In the genomic region with DNA sequence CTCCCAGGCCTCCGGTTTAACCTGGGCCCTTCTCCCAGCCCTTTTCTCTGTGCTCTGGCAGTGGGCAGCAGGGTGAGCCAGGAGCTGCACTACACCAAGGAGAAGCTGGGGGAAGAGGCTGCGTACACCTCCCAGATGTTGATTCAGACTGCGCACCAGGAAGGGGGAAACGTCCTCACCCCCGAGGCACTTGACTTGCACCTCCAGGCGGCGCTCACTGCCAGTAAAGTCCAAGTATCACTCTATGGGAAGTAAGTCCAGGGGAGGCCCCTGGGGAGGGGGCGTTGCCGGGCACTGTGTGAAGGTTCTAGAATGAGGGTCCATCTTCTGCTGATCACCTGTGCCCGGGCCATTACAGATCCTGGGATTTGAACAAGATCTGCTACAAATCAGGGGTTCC, we compare ENCODE assay signal across 21 mouse cellular contexts. TPM values are rescaled to one million over a fixed set of nuclear protein-coding genes. Genes with fewer than 3 reads are reported as not detected.
DNase-seq lines count a peak whose midpoint lies in the region; ATAC-seq and TF ChIP-seq lines count a peak whose summit lies in the region.
"Had no signal": no experiment of that assay in that cellular context is flagged by ENCODE, and none has a peak within 500 bp of the region (broad histone marks: within the 10 kb centered on the region; RNA-seq: fewer than 3 reads in every experiment).

No protein-coding gene starts in this region.

- H3K4me2 ChIP-seq in embryonic facial prominence, embryonic 13.5 days = no peak overlapping the region
- H3K4me2 ChIP-seq in limb, embryonic 14.5 days (replicated peaks; ENCODE audit: low read depth, low read length, severe bottlenecking) = no peak overlapping the region
- no peak overlapping the region for H3K4me2 ChIP-seq in kidney, embryonic 15.5 days
- H3K4me2 ChIP-seq: heart, embryonic 13.5 days; limb, embryonic 13.5 days; midbrain, embryonic 11.5 days; neural tube, embryonic 15.5 days had no signal

- no peak for ATAC-seq in embryonic facial prominence, embryonic 13.5 days (ENCODE audit: insufficient number of reproducible peaks, insufficient read depth, low FRiP score, low TSS enrichment, low read depth)
- ATAC-seq in limb, embryonic 14.5 days (ENCODE audit: low FRiP score, low read depth) = no peak
- no peak for ATAC-seq in kidney, embryonic 15.5 days (replicated peaks; ENCODE audit: low FRiP score)
- ATAC-seq: activated CD4-positive, CD25-positive, alpha-beta regulatory T cell, adult 4 months; forebrain, embryonic 13.5 days had no signal

- 74% methylated on average over 10 of the region's 10 CpGs for WGBS in embryonic facial prominence, embryonic 13.5 days
- WGBS in embryonic facial prominence, embryonic 10.5 days = 78% methylated on average over 10 of the region's 10 CpGs
- WGBS in limb, embryonic 14.5 days = 65% methylated on average over 10 of the region's 10 CpGs
- whole genome bisulfite sequencing in limb, embryonic 10.5 days = 82% methylated on average over 10 of the region's 10 CpGs
- WGBS in bone marrow, adult 2 months = 59% methylated on average over 10 of the region's 10 CpGs
- 74% methylated on average over 10 of the region's 10 CpGs for WGBS in kidney, embryonic 15.5 days

- H3K4me3 ChIP-seq in embryonic facial prominence, embryonic 13.5 days = no peak overlapping the region
- no peak overlapping the region for H3K4me3 ChIP-seq in embryonic facial prominence, embryonic 10.5 days
- H3K4me3 ChIP-seq in limb, embryonic 14.5 days (replicated peaks; ENCODE audit: low read length) = no peak overlapping the region
- no peak overlapping the region for H3K4me3 ChIP-seq in limb, embryonic 10.5 days
- H3K4me3 ChIP-seq in E14TG2a.4 (replicated peaks; ENCODE audit: low read length) = peak overlapping the region; percentile 52
- H3K4me3 ChIP-seq in bone marrow, adult 2 months (replicated peaks; ENCODE audit: control insufficient read depth, low read depth, low read length) = no peak overlapping the region
- no peak overlapping the region for H3K4me3 ChIP-seq in kidney, embryonic 15.5 days (replicated peaks)
- H3K4me3 ChIP-seq: forebrain, embryonic 13.5 days; heart, embryonic 13.5 days; limb, embryonic 13.5 days; myocyte; neural tube, embryonic 15.5 days had no signal

- no peaks in the 10 kb centered on the region; the same call in 1 of the 2 replicates for H3K27me3 ChIP-seq in embryonic facial prominence, embryonic 13.5 days
- H3K27me3 ChIP-seq in embryonic facial prominence, embryonic 10.5 days (replicated peaks; ENCODE audit: low read depth, poor library complexity, severe bottlenecking) = no peaks in the 10 kb centered on the region
- H3K27me3 ChIP-seq in limb, embryonic 14.5 days (ENCODE audit: control insufficient read depth, insufficient read depth, low read length) = no peaks in the 10 kb centered on the region
- no peaks in the 10 kb centered on the region for H3K27me3 ChIP-seq in limb, embryonic 10.5 days (ENCODE audit: low read depth, poor library complexity, severe bottlenecking)
- H3K27me3 ChIP-seq in E14TG2a.4 (ENCODE audit: insufficient read depth, low read length) = no peaks in the 10 kb centered on the region
- no peaks in the 10 kb centered on the region for H3K27me3 ChIP-seq in kidney, embryonic 15.5 days
- H3K27me3 ChIP-seq: forebrain, embryonic 13.5 days; heart, embryonic 13.5 days; limb, embryonic 13.5 days; neural tube, embryonic 15.5 days had no signal

- no peaks in the 10 kb centered on the region for H3K9me3 ChIP-seq in embryonic facial prominence, embryonic 13.5 days
- H3K9me3 ChIP-seq in embryonic facial prominence, embryonic 10.5 days = no peaks in the 10 kb centered on the region
- H3K9me3 ChIP-seq in limb, embryonic 14.5 days (ENCODE audit: control insufficient read depth, low read length) = no peaks in the 10 kb centered on the region
- no peaks in the 10 kb centered on the region for H3K9me3 ChIP-seq in limb, embryonic 10.5 days (replicated peaks)
- H3K9me3 ChIP-seq in E14TG2a.4 (ENCODE audit: low read length) = no peaks in the 10 kb centered on the region
- H3K9me3 ChIP-seq in kidney, embryonic 15.5 days (replicated peaks) = no peaks in the 10 kb centered on the region
- H3K9me3 ChIP-seq: forebrain, embryonic 13.5 days; heart, embryonic 13.5 days; limb, embryonic 13.5 days; neural tube, embryonic 15.5 days had no signal

- peaks cover 32% of the 10 kb centered on the region for H3K36me3 ChIP-seq in embryonic facial prominence, embryonic 13.5 days
- peaks cover 90% of the 10 kb centered on the region for H3K36me3 ChIP-seq in embryonic facial prominence, embryonic 10.5 days (replicated peaks)
- peaks cover 19% of the 10 kb centered on the region; the same call in 1 of the 2 replicates for H3K36me3 ChIP-seq in limb, embryonic 14.5 days (ENCODE audit: control insufficient read depth, insufficient read depth, low read length)
- peaks cover 81% of the 10 kb centered on the region for H3K36me3 ChIP-seq in limb, embryonic 10.5 days
- H3K36me3 ChIP-seq in E14TG2a.4 (ENCODE audit: insufficient read depth, low read length) = peaks cover 100% of the 10 kb centered on the region
- H3K36me3 ChIP-seq in kidney, embryonic 15.5 days = peaks cover 34% of the 10 kb centered on the region

- no peak for TF ChIP-seq POLR2A in limb, embryonic 14.5 days (IDR thresholded peaks at IDR 0.05; ENCODE audit: borderline replicate concordance, extremely low read depth, insufficient read depth, insufficient read length)
- no peak for TF ChIP-seq POLR2A in bone marrow, adult 2 months (IDR thresholded peaks at IDR 0.05; ENCODE audit: borderline replicate concordance, control insufficient read depth, low read depth, low read length)

- H3K4me1 ChIP-seq in embryonic facial prominence, embryonic 13.5 days = peaks cover 46% of the 10 kb centered on the region
- peaks cover 21% of the 10 kb centered on the region for H3K4me1 ChIP-seq in embryonic facial prominence, embryonic 10.5 days
- H3K4me1 ChIP-seq in limb, embryonic 14.5 days (ENCODE audit: control insufficient read depth, insufficient read depth, low read length) = no peaks in the 10 kb centered on the region
- peaks cover 9% of the 10 kb centered on the region for H3K4me1 ChIP-seq in limb, embryonic 10.5 days
- H3K4me1 ChIP-seq in E14TG2a.4 (replicated peaks; ENCODE audit: low read depth, low read length) = peaks cover 97% of the 10 kb centered on the region
- peaks cover 6% of the 10 kb centered on the region; the same call in 1 of the 2 replicates for H3K4me1 ChIP-seq in bone marrow, adult 2 months (ENCODE audit: control insufficient read depth, insufficient read depth, low read length)
- H3K4me1 ChIP-seq in kidney, embryonic 15.5 days = peaks cover 21% of the 10 kb centered on the region

- 0 out of 2 replicates have a peak overlapping the region, but pooled peaks have one; percentile 22 for H3K27ac ChIP-seq in embryonic facial prominence, embryonic 13.5 days
- H3K27ac ChIP-seq in embryonic facial prominence, embryonic 10.5 days (replicated peaks) = no peak overlapping the region
- no peak overlapping the region for H3K27ac ChIP-seq in limb, embryonic 14.5 days (replicated peaks; ENCODE audit: low read depth, low read length)
- H3K27ac ChIP-seq in limb, embryonic 10.5 days = no peak overlapping the region
- no peak overlapping the region for H3K27ac ChIP-seq in bone marrow, adult 2 months (ENCODE audit: control insufficient read depth, insufficient read depth, low read depth, low read length, poor library complexity)
- no peak overlapping the region for H3K27ac ChIP-seq in kidney, embryonic 15.5 days
- H3K27ac ChIP-seq: forebrain, embryonic 13.5 days; heart, embryonic 13.5 days; limb, embryonic 13.5 days; macrophage; neural tube, embryonic 15.5 days had no signal

- peak; percentile 23; the same call in 1 of the 2 replicates for TF ChIP-seq CTCF in E14TG2a.4 (conservative IDR thresholded peaks at IDR 0.05; ENCODE audit: low read length)
- peak; percentile 22; the same call in 1 of the 2 replicates for TF ChIP-seq CTCF in bone marrow, adult 2 months (IDR thresholded peaks at IDR 0.05; ENCODE audit: control insufficient read depth, insufficient read depth, low read length)

- no peak overlapping the region for H3K9ac ChIP-seq in embryonic facial prominence, embryonic 13.5 days
- H3K9ac ChIP-seq in limb, embryonic 14.5 days (ENCODE audit: low read depth, low read length, severe bottlenecking) = 0 out of 2 replicates have a peak overlapping the region, but pooled peaks have one; percentile 12
- H3K9ac ChIP-seq in kidney, embryonic 15.5 days = no peak overlapping the region
- H3K9ac ChIP-seq: heart, embryonic 13.5 days; limb, embryonic 13.5 days; neural tube, embryonic 15.5 days had no signal

- DNase-seq in embryonic facial prominence, embryonic 10.5 days (ENCODE audit: low spot score) = no peak
- DNase-seq in limb, embryonic 14.5 days (ENCODE audit: low spot score) = no peak
- DNase-seq in limb, embryonic 10.5 days (ENCODE audit: low spot score) = no peak
- DNase-seq in spleen, postnatal 10 days (ENCODE audit: low spot score in 2 of 2) = no peak
- DNase-seq: adrenal gland, postnatal 25 days; cerebellum, adult 9-10 months; heart, postnatal 36 days; right cerebral cortex, postnatal 25 days had no signal

RNA-seq across cellular contexts. Expression of a gene that starts 8.8 kb away (rescaled TPM):
- 20.5 and 26.8 TPM in 2 replicates for polyA plus RNA-seq in embryonic facial prominence, embryonic 13.5 days (2015; fragmentation: Nextera tagmentation; extraction: Ambion mirVana)
- 9.2 and 10.4 TPM in 2 replicates for polyA plus RNA-seq in embryonic facial prominence, embryonic 10.5 days (2016; fragmentation: Nextera tagmentation; extraction: Ambion mirVana)
- polyA plus RNA-seq in limb, embryonic 14.5 days (2012; rRNA removed) = 24.0 and 37.5 TPM in 2 replicates
- polyA plus RNA-seq in limb, embryonic 14.5 days (2014; fragmentation: Nextera tagmentation; extraction: Ambion mirVana) = 11.2 and 11.4 TPM in 2 replicates
- polyA plus RNA-seq in limb, embryonic 10.5 days (2016; fragmentation: Nextera tagmentation; extraction: Ambion mirVana) = 8.4 and 9.0 TPM in 2 replicates
- 1.5 and 2.8 TPM in 2 replicates for polyA plus RNA-seq in bone marrow, adult 2 months (2011; ENCODE audit: insufficient read depth, insufficient read length, low replicate concordance, missing spikeins)
- polyA plus RNA-seq in kidney, embryonic 15.5 days (2015; fragmentation: Nextera tagmentation; extraction: Ambion mirVana) = 7.6 and 10.2 TPM in 2 replicates
- polyA plus RNA-seq: activated CD4-positive, CD25-positive, alpha-beta regulatory T cell, adult 4 months; macrophage had no signal

RNA-seq across cellular contexts. Expression of a gene that starts 20.9 kb away (rescaled TPM):
- polyA plus RNA-seq in embryonic facial prominence, embryonic 13.5 days (2015; fragmentation: Nextera tagmentation; extraction: Ambion mirVana) = 5.8 and 6.2 TPM in 2 replicates
- polyA plus RNA-seq in embryonic facial prominence, embryonic 10.5 days (2016; fragmentation: Nextera tagmentation; extraction: Ambion mirVana) = 3.6 and 4.0 TPM in 2 replicates
- 16.0 and 23.0 TPM in 2 replicates for polyA plus RNA-seq in limb, embryonic 14.5 days (2012; rRNA removed)
- 5.0 and 6.2 TPM in 2 replicates for polyA plus RNA-seq in limb, embryonic 14.5 days (2014; fragmentation: Nextera tagmentation; extraction: Ambion mirVana)
- polyA plus RNA-seq in limb, embryonic 10.5 days (2016; fragmentation: Nextera tagmentation; extraction: Ambion mirVana) = 5.5 and 5.9 TPM in 2 replicates
- 2.9 and 7.0 TPM in 2 replicates for polyA plus RNA-seq in bone marrow, adult 2 months (2011; ENCODE audit: insufficient read depth, insufficient read length, low replicate concordance, missing spikeins)
- 5.2 and 6.6 TPM in 2 replicates for polyA plus RNA-seq in kidney, embryonic 15.5 days (2015; fragmentation: Nextera tagmentation; extraction: Ambion mirVana)

RNA-seq across cellular contexts. Expression of a gene that starts 21.9 kb away (rescaled TPM):
- polyA plus RNA-seq in embryonic facial prominence, embryonic 13.5 days (2015; fragmentation: Nextera tagmentation; extraction: Ambion mirVana) = not detected in 2 replicates
- not detected in 2 replicates for polyA plus RNA-seq in embryonic facial prominence, embryonic 10.5 days (2016; fragmentation: Nextera tagmentation; extraction: Ambion mirVana)
- 0.10 and 0.14 TPM in 2 replicates for polyA plus RNA-seq in limb, embryonic 14.5 days (2012; rRNA removed)
- not detected in 2 replicates for polyA plus RNA-seq in limb, embryonic 14.5 days (2014; fragmentation: Nextera tagmentation; extraction: Ambion mirVana)
- polyA plus RNA-seq in limb, embryonic 10.5 days (2016; fragmentation: Nextera tagmentation; extraction: Ambion mirVana) = not detected in 2 replicates
- polyA plus RNA-seq in bone marrow, adult 2 months (2011; ENCODE audit: insufficient read depth, insufficient read length, low replicate concordance, missing spikeins) = not detected in 2 replicates
- polyA plus RNA-seq in kidney, embryonic 15.5 days (2015; fragmentation: Nextera tagmentation; extraction: Ambion mirVana) = not detected in 2 replicates
- polyA plus RNA-seq: forebrain, embryonic 13.5 days; heart, embryonic 13.5 days; intestine, embryonic 14.5 days; limb, embryonic 13.5 days; midbrain, embryonic 11.5 days; neural tube, embryonic 15.5 days had no signal

RNA-seq across cellular contexts. Expression of a gene that starts 29.1 kb away (rescaled TPM):
- polyA plus RNA-seq in embryonic facial prominence, embryonic 13.5 days (2015; fragmentation: Nextera tagmentation; extraction: Ambion mirVana) = 3.2 and 3.3 TPM in 2 replicates
- 7.9 and 15.1 TPM in 2 replicates for polyA plus RNA-seq in embryonic facial prominence, embryonic 10.5 days (2016; fragmentation: Nextera tagmentation; extraction: Ambion mirVana)
- 7.3 and 8.9 TPM in 2 replicates for polyA plus RNA-seq in limb, embryonic 14.5 days (2012; rRNA removed)
- 4.7 and 5.8 TPM in 2 replicates for polyA plus RNA-seq in limb, embryonic 14.5 days (2014; fragmentation: Nextera tagmentation; extraction: Ambion mirVana)
- 2.5 and 3.5 TPM in 2 replicates for polyA plus RNA-seq in limb, embryonic 10.5 days (2016; fragmentation: Nextera tagmentation; extraction: Ambion mirVana)
- polyA plus RNA-seq in bone marrow, adult 2 months (2011; ENCODE audit: insufficient read depth, insufficient read length, low replicate concordance, missing spikeins) = 3.1 and 7.8 TPM in 2 replicates
- polyA plus RNA-seq in kidney, embryonic 15.5 days (2015; fragmentation: Nextera tagmentation; extraction: Ambion mirVana) = 2.9 and 3.5 TPM in 2 replicates

RNA-seq across cellular contexts. Expression of a gene that starts 51.4 kb away (rescaled TPM):
- polyA plus RNA-seq in embryonic facial prominence, embryonic 13.5 days (2015; fragmentation: Nextera tagmentation; extraction: Ambion mirVana) = 1,074 and 1,114 TPM in 2 replicates
- polyA plus RNA-seq in embryonic facial prominence, embryonic 10.5 days (2016; fragmentation: Nextera tagmentation; extraction: Ambion mirVana) = 897 and 923 TPM in 2 replicates
- polyA plus RNA-seq in limb, embryonic 14.5 days (2012; rRNA removed) = 1,144 and 1,706 TPM in 2 replicates
- 1,276 and 1,329 TPM in 2 replicates for polyA plus RNA-seq in limb, embryonic 14.5 days (2014; fragmentation: Nextera tagmentation; extraction: Ambion mirVana)
- 842 and 1,039 TPM in 2 replicates for polyA plus RNA-seq in limb, embryonic 10.5 days (2016; fragmentation: Nextera tagmentation; extraction: Ambion mirVana)
- 2,334 and 3,425 TPM in 2 replicates for polyA plus RNA-seq in bone marrow, adult 2 months (2011; ENCODE audit: insufficient read depth, insufficient read length, low replicate concordance, missing spikeins)
- 1,027 and 1,077 TPM in 2 replicates for polyA plus RNA-seq in kidney, embryonic 15.5 days (2015; fragmentation: Nextera tagmentation; extraction: Ambion mirVana)
